Mouse (Mus musculus): ENCODE measurements around the gene Opcml. TPM values are rescaled to one million over a fixed set of nuclear protein-coding genes. Genes with fewer than 3 reads are reported as not detected.

Gene Opcml
- total RNA-seq, 2 experiments from 2014 or later, result 1.0 to 1.5 TPM

DNA sequence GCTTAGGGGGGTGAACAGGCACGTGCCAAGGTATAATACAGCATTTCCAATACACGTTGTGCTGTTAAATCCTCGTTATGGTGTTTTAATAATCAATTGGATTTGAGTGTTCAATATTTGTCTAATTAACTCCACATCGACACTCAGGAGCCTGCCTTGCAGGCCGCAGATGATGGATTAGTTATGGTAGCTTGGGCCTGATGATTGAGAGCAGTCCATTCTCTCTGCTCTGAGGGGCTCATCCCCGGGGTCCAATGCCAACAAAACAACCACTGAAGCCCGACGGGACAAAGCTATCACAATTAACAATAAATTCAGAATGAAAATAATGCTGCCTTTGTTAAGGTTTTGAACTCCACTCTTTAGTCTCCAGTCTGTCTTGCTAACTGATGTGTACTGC lies 641.6 kb downstream of the Opcml start:
- no peak overlapping the region for H3K4me3 ChIP-seq
- H3K27ac ChIP-seq, result no peak overlapping the region
- no peak for TF ChIP-seq CTCF (IDR thresholded peaks at IDR 0.05)
- DNase-seq, result no peak
- intact Hi-C loops (cut with DNase I), result no loop called here

DNA sequence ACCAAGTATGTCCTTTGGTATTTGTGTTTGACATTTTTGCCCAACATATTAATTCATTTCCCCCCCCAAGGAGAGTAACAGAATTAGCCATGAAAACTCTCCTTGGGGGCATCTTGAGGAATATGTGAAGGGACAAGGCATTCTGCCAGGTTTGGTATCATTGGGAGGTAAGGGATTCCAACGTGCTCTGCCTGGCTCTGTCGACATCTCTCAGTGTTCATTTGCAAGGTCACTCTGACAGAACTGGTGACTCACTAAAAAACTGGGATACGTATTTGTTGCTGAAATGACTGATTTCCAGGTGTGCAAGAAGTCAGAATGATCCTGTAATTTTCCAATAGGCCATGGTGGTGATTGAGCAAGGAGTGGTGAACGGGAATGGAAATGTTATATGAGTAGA lies 648.2 kb downstream of the Opcml start:
- Histone ChIP-seq H3K4me3 (no peak overlapping the region), H3K27ac (no peak overlapping the region)
- intact Hi-C loops (cut with DNase I), result no loop called here
- DNase-seq, result no peak
- no peak for TF ChIP-seq CTCF (IDR thresholded peaks at IDR 0.05)

DNA sequence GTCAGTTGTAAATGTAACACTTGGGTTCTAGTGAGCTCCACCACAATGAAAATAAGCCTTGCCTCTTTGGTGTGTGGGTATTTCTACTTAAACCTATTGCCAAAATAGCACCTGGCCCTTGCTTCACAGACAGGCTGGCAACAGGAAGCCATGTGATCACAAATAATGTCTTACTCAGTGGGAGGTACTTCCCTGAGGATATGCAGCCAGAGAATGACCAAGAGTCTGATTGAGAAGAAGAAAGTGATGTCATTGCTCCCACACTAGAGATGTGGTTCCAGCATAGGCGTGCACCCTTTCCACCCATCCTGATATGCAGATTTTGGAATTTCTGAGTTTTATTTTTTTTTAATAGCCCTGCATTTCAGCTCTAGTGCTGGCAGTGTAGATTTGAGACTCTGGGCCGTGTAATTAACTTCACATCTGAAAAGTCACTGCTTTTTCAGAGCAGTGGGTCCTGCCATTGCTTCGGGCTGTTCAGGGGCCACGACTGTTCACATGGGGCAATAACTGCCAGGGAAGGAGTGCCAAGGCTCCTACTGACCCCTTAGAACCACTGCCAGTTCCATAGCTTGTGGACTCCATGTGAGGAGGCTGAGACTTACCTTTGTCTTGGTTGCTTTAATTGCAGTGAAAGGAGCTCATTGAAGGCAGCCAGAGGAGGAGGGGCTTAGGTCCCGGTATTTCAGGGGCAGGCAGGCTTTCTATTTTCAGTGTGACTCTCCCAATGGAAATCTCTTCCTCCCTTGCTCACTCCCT lies 649.0 kb downstream of the Opcml start:
- no peak overlapping the region for H3K4me3 ChIP-seq
- DNase-seq, result no peak
- no peak overlapping the region for H3K27ac ChIP-seq
- no peak for TF ChIP-seq CTCF (IDR thresholded peaks at IDR 0.05)
- intact Hi-C loops (cut with DNase I), result no loop called here

DNA sequence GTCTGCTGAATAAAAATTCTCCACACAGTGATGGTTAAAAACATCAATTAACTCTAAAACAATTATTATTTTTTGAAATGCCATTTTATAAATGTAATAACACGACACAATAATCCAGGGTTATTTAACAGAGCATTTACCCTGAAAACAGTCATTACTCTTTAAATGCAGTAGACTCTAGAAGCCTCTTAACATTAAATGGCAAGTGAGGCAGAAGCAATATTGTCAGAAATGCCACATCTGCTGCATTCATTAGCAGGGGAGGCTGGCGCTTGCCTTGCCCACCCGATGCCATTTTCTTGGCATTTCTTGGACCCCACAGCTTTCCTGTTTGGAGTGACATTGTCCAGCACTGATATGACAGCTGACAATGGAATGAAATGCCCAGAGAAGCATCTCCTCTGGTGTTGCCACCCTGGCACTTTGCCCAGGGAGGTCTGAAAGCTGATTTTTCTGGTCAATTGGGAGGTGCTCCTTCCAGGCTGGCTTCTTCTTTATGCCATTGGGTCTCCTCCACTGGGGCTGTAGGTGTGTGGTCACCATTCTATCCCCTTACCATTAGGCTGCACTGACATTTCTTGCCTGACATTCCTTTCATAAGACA lies 649.7 kb downstream of the Opcml start:
- H3K27ac ChIP-seq, result no peak overlapping the region
- intact Hi-C loops (cut with DNase I), result no loop called here
- TF ChIP-seq CTCF (IDR thresholded peaks at IDR 0.05), result no peak
- no peak for DNase-seq
- no peak overlapping the region for H3K4me3 ChIP-seq

DNA sequence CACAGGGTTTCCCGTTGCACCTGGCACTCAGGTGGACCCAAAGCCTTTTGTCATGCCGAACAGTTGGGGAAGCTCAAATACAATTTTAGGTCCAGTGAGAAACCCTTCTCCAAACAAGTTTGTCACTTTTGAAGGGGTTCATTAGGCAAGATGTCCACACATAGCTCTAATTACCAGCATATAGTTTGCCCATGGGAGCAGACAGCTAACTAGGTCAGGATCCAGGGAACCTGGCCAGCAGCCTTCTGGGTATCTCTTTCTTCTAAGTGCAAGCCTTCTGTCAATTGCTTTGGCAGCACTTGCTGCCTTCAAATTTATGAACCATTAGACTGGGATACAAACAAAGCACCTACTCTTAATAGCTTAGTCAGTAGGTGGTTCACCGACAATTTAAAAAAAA lies 653.9 kb downstream of the Opcml start:
- Histone ChIP-seq H3K4me3 (no peak overlapping the region), H3K27ac (no peak overlapping the region)
- TF ChIP-seq CTCF (IDR thresholded peaks at IDR 0.05), result no peak
- no peak for DNase-seq
- intact Hi-C loops (cut with DNase I), result no loop called here

DNA sequence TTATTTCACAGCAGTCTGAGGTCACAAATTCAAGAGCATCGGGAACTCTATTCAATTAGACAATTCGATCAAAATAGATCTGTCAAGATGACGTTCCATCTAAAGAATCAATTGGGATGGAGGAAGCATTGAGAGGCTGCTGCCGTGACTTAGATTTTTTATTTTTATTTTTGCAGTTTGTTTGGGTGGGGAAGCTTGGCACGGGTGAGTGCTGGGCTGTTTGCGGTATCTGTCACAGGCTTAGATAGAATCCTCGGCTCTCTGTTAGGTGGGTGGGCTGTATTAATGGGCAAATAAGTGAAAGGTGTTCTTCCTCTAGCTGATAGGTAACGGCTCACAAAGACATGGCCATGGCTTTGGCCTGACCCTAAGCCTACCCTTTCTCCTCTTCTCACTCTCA lies 654.4 kb downstream of the Opcml start:
- TF ChIP-seq CTCF (IDR thresholded peaks at IDR 0.05), result no peak
- no peak overlapping the region for H3K27ac ChIP-seq
- DNase-seq, result no peak
- intact Hi-C loops (cut with DNase I), result no loop called here
- no peak overlapping the region for H3K4me3 ChIP-seq

DNA sequence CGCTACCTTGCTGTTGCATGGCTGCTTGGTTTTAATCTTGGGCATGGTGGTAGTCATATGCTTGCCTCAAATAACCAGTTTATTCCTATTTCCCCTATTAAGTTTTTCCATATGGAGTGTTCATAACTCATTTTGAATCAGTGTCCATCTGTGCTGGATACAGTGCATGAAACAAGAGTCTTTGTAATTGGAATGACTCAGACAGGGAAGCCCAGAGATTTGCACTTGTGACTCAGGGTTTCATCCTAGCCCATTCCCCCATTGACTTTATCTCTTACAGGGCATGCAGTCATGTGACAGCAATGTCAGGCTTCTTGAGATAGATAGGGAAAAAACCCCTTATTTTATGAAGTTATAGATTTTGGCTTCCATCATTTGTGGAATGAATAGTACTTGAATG lies 655.3 kb downstream of the Opcml start:
- Histone ChIP-seq H3K4me3 (no peak overlapping the region), H3K27ac (no peak overlapping the region)
- TF ChIP-seq CTCF (IDR thresholded peaks at IDR 0.05), result no peak
- no peak for DNase-seq
- intact Hi-C loops (cut with DNase I), result no loop called here

DNA sequence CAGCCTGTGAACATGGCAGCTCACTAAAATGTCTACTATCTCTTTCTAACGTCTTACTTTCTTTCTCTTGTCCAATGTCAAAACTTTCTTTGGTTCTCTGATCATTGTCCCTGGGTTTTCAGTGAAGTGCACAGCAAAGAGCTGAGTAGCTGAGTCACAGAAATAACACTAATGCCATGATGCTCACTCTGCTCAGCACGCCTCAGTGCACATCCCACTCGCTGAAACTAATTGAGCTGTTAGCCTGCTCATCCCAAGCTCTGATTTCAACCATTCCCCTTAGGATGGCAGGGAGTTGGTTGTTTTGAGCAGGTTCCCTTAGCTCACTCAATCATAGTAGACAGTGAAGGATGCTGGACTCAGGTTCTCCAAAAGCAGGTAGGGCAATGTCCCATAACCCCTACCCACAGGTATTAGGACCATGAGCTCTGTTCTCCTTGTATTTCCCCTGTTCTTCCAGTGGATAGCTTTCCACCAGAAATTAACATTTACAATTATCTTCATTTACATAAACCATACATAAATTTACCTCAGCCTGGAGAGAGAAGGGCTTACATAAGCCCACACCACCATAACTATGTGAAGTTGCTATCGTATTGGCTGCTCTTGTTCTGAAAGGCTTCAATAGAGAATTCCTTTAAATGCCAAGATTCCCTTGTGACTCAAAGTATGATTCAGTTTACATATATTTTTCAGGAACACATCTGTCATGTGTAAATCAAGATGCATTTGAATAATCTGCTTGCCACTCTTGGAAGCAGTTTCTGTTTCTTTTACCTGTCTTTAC lies 655.9 kb downstream of the Opcml start:
- no peak for TF ChIP-seq CTCF (IDR thresholded peaks at IDR 0.05)
- DNase-seq, result no peak
- intact Hi-C loops (cut with DNase I), result no loop called here
- Histone ChIP-seq H3K4me3 (no peak overlapping the region), H3K27ac (no peak overlapping the region)

DNA sequence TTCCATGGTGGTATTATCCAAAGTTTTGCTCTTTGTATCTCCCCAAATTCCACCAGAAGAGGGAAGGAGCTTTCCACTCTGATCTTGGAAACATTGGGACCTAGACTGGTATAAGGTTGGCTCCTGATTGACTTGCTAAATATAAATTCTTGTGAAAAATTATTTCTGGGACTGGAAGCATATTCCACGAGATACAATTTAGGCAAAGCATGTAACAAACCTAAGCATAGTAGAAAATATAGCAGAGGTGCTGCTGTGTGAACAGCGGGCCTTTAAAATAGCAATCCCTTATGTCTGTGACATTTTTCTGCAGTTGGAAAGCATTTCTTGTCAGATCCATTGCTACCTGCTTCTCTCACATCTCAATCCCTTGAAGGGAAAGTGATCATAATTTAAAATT lies 661.9 kb downstream of the Opcml start:
- intact Hi-C loops (cut with DNase I), result no loop called here
- no peak for TF ChIP-seq CTCF (IDR thresholded peaks at IDR 0.05)
- no peak for DNase-seq
- Histone ChIP-seq H3K4me3 (no peak overlapping the region), H3K27ac (no peak overlapping the region)

DNA sequence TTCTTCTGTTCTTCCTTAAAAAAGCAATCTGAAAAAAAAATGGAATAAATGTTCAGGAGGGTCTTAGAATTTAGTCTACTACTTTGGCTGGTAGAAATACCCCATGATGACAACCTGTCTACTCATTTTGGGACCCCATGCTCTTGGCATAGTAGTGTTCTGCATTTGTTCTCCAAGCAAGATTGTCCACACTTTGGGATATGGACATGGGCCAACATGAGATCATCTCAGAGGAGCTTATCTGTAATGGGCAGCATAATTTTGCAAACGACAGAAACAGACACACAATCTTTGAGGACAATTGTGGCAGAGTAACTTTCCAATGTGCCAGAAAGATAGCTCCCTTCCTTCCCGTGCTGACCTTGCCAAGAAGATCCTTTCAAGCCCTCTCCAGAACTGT lies 662.5 kb downstream of the Opcml start:
- TF ChIP-seq CTCF (IDR thresholded peaks at IDR 0.05), result no peak
- intact Hi-C loops (cut with DNase I), result no loop called here
- no peak overlapping the region for H3K27ac ChIP-seq
- no peak for DNase-seq
- H3K4me3 ChIP-seq, result no peak overlapping the region

DNA sequence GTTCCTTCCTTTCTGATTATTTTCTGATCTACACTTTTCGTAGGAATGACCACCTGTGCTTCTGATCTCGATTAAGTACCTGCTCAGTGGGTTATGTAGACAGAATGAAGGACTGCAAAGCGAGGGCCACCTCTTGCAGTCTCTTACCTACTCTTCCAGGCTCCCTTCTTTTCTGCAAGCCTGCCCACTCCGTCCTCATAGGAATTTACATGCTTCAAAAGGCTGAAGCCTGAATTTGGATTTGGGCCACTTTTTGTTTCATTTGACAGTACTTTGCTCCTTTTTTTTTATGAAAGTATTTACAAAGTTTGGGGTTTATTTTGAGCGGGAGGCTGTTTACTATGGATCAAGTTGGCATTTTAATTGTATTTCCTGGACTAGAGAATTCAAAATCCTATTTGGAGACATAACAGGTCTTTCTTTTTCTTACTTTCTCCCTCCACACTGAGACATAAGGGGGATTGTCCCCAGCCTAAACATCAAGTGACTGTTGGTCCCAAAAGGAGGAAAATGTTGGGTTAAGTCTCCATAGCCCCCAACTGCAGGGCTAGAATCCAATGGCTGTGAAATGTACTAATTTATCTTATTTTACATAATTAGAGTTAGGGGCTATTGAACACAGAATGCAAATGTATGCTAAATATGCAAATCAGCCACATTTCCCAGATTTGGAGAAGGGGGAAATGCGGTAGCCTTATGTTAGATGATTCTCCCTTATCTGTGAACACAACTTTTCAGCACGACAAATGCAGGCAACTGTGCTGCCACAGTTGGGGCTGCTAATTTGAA lies 667.6 kb downstream of the Opcml start:
- Histone ChIP-seq H3K27ac (no peak overlapping the region), H3K4me3 (no peak overlapping the region)
- TF ChIP-seq CTCF (IDR thresholded peaks at IDR 0.05), result no peak
- DNase-seq, result no peak
- intact Hi-C loops (cut with DNase I), result no loop called here

DNA sequence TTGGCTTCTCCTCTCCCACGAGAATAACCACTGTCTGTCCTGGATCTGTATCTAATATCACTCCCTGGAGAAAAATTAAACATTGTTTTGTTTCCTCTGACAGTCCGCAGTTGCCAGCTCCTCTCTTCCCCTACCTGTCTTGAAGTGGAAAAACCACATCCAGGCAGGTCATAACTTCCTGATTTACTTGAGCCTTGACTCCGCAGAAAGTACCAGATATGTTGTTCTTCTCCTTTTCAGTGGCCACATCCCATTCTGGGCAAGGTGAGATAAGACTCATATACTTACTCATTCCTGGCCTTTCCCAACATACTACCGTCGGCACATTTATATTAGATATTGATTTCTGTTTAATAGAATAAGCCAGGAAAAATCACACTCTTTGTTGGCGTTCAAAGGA lies 673.0 kb downstream of the Opcml start:
- TF ChIP-seq CTCF (IDR thresholded peaks at IDR 0.05), result no peak

DNA sequence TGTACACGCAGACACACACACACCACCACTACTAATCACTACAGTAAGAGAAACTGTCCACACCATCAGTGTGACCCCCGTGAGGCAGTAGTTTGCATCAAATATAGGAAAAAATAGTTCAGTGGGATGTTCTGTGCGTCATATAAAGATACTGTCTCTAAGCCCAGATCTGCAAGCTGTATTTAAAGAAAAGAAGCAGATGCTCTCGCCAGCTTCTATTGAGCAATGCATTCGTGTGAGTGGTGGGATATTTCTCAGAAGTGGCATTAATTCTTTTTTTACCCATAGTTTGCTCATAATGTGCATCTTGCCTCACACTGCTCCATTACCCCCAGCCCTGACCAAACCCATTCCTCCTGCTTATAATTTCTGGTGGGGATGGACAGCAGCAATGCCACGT lies 678.8 kb downstream of the Opcml start:
- intact Hi-C loops (cut with DNase I), result no loop called here

More for the DNA sequence above, 673.0 kb downstream of the Opcml start:
- intact Hi-C loops (cut with DNase I), result no loop called here
- DNase-seq, result no peak
- Histone ChIP-seq H3K4me3 (no peak overlapping the region), H3K27ac (no peak overlapping the region)

More for the DNA sequence above, 678.8 kb downstream of the Opcml start:
- DNase-seq, result no peak
- Histone ChIP-seq H3K27ac (no peak overlapping the region), H3K4me3 (no peak overlapping the region)
- TF ChIP-seq CTCF (IDR thresholded peaks at IDR 0.05), result no peak

Measured in gastrocnemius, adult 2 months (tissue).